Mouse (Mus musculus) olfactory bulb, adult 2 months (tissue): Measurements from ENCODE around the gene Rhog.

Experiments
- CTCF ChIP-seq: fragments of 200-500 bp; IDR thresholded peaks from 2 replicates; pipeline ENCODE4 v1.5.1; 2012; ENCODE audit warnings: low read depth, mild to moderate bottlenecking, low read length, moderate library complexity; ENCODE audit not compliant: insufficient read depth
- POLR2A ChIP-seq: fragments of 200-500 bp; IDR thresholded peaks from 2 replicates; pipeline ENCODE4 v1.6.1; 2012; ENCODE audit warnings: mild to moderate bottlenecking, low read depth, low read length, moderate library complexity; ENCODE audit not compliant: insufficient read depth

DNA sequence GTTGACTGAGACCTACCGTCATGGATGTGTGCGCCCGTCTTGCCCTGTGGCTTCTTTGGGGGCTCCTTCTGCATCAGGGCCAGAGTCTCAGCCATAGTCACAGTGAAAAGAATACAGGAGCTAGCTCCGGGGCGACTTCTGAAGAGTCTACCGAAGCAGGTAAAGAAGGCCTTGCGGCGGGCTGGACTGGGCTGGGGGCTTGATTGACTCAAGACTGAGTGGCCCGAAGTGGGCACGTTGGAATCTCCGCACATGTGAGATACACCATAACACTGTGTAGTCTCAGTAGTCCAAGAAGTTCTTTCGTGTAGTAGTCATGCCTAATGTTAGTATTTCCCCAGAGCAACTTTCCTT, 12.5 kb upstream of the Rhog start:
- TF ChIP-seq CTCF: no peak
- no peak for TF ChIP-seq POLR2A
